Mouse (Mus musculus) liver, adult 2 months (tissue): ENCODE results near the gene Tmem265.

Source experiments
- CTCF ChIP-seq: fragments of 200-500 bp; IDR thresholded peaks from 2 replicates; pipeline ENCODE4 v1.5.1; 2011; ENCODE audit warnings: low read depth, low read length, control low read depth
- POLR2A ChIP-seq: fragments of 200-500 bp; IDR thresholded peaks from 2 replicates; pipeline ENCODE4 v1.6.1; 2011; ENCODE audit warnings: low read length, control low read depth; ENCODE audit not compliant: insufficient read depth; ENCODE audit errors: extremely low read depth

- no peak for TF ChIP-seq CTCF
- no peak for TF ChIP-seq POLR2A
Measured at GRCm38 (mm10) chr7:127541671-127542070, 19.5 kb upstream of the Tmem265 start.
